Mouse (Mus musculus) layer of hippocampus, adult 18-20 months (tissue): Measurements from ENCODE around the gene Anxa6. TPM values are rescaled to one million over a fixed set of nuclear protein-coding genes. Genes with fewer than 3 reads are reported as not detected.

Source experiments
- DNase-seq, 2 experiments: peaks; one replicate each; pipeline ENCODE4 v3.0.0; 2022; ENCODE audit warnings: low spot score in 2 of 2
- total RNA-seq, 2 experiments: library from RNA; stranded (reverse); gene quantifications; 2 replicates each; pipeline ENCODE4 v1.2.3; 2021

Anxa6 gene
- total RNA-seq, 2 experiments from 2014 or later: 89.8 to 97.0 TPM

DNA sequence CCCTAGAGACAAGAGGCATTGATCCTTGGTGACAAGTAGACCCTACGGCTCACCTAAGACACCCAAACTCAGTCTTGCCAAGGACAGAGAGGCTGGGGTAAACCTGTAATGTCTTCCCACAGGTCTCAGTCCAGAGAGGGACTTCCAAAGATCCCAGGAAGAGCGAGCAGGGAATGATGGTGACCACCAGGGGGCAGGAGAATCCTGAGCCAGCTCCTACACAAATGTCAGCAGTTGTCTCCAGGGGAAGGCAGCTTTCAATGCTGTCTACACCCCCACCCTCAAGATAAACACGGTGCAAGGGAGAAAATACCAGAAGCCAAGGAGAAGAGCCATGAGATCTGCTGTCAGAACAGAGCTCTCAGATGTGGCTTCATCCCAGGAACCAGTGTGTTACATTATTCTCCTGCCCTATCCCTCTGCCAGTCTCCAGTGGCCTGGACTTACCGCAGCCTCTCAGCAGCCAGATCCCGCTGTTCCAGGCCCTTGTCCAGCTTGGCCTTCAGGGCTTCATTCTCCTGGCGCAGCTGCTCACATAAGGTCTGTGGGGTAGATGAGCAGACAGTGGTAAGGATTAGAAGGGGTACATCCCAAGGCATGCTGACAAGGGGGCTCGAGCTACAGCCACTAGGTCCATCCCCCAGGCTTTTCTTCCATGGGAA, 102.8 kb downstream of the Anxa6 start:
- peak; percentile 39 to 73 for DNase-seq

DNA sequence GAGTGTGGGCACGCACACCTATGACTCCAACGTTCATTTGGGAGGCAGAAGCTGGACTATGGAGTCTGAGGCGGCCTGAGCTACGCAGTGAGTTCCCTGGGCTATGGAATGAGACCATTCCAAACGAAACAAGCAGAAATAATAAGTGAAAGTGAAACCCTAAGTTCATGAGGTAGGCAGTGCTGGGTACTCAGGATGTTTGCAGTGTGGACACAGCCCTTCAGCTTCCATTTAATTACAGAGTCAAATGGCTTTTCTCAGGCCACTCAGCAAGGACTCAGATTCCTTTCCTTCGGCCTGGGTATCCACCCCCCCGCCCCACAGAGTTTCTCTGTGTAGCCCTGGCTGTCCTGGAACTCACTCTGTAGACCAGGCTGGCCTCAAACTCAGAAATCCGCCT, 103.5 kb downstream of the Anxa6 start:
- DNase-seq: no peak

DNA sequence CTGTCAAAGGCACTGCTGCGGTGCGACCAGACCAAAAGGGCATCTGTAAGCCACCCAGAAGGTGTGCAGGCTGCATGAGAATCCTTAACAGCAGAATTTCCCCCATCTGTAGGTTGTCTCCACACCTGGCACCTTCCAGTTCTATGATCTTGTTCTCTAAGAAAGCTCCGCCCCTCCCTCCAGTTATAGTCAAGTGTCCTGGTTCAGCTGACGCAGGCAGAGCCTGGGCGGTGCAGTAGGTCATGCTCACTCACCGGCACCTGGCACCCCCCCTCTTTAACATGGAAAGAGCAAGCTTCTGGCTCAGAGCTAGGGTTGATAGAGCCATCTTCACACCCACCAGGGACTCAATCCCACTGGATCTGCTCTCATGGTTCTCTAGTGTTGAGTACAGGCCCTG, 104.0 kb downstream of the Anxa6 start:
- DNase-seq: no peak

Other genes starting within 250 kb of the Anxa6 start
- 100 to 1,000 TPM; 135 to 144 TPM for gene Cdc42se2, start 245.8 kb downstream of the Anxa6 start, total RNA-seq
- gene Lyrm7, start 172.5 kb downstream of the Anxa6 start, total RNA-seq: 10 to 100 TPM; 29.5 to 35.5 TPM
- gene Hint1, start 167.1 kb downstream of the Anxa6 start, total RNA-seq: 100 to 1,000 TPM; 265 to 272 TPM
- gene Gpx3, start 131.0 kb downstream of the Anxa6 start, total RNA-seq: 1 to 10 TPM; 4.7 to 5.8 TPM
- 10 to 100 TPM; 35.2 to 39.0 TPM for gene Tnip1, start 70.5 kb downstream of the Anxa6 start, total RNA-seq
- gene Ccdc69, start 44.7 kb upstream of the Anxa6 start, total RNA-seq: under 1 TPM in 1 of 2 experiments, not detected in 1; 0.54 TPM
- gene Gm2a, start 64.7 kb upstream of the Anxa6 start, total RNA-seq: 10 to 100 TPM; 30.7 to 32.3 TPM
- gene Slc36a3, start 118.3 kb upstream of the Anxa6 start, total RNA-seq: not detected
- under 1 TPM in 1 of 2 experiments, not detected in 1; 0.23 TPM for gene Slc36a2, start 151.6 kb upstream of the Anxa6 start, total RNA-seq
- gene Slc36a1, start 170.9 kb upstream of the Anxa6 start, total RNA-seq: 10 to 100 TPM; 57.9 to 68.4 TPM